Comparison of ENCODE assay signal across 8 mouse cellular contexts in genomic region chr8:77444166-77444870, GRCm38 (mm10).
DNase-seq lines count a peak whose midpoint lies in the region.

No protein-coding gene starts in this region.

- H3K4me3 ChIP-seq in heart, embryonic 10.5 days: no peak overlapping the region
- no peak overlapping the region for H3K4me3 ChIP-seq in forebrain, embryonic 10.5 days

- peaks cover 22% of the 10 kb centered on the region for H3K36me3 ChIP-seq in heart, embryonic 10.5 days
- H3K36me3 ChIP-seq in forebrain, embryonic 10.5 days (replicated peaks): peaks cover 7% of the 10 kb centered on the region

- H3K27me3 ChIP-seq in heart, embryonic 10.5 days (ENCODE audit: insufficient read depth, poor library complexity, severe bottlenecking): no peaks in the 10 kb centered on the region
- H3K27me3 ChIP-seq in forebrain, embryonic 10.5 days (ENCODE audit: poor library complexity, severe bottlenecking): no peaks in the 10 kb centered on the region

- H3K27ac ChIP-seq in heart, embryonic 10.5 days: peak overlapping the region; percentile 56; the same call in 1 of the 2 replicates
- no peak overlapping the region for H3K27ac ChIP-seq in forebrain, embryonic 10.5 days

- peaks cover 17% of the 10 kb centered on the region for H3K4me1 ChIP-seq in heart, embryonic 10.5 days
- H3K4me1 ChIP-seq in forebrain, embryonic 10.5 days: peaks cover 16% of the 10 kb centered on the region

- DNase-seq in left cerebral cortex, adult 18-20 months (ENCODE audit: low spot score in 2 of 2): peak; percentile 40 to 42
- DNase-seq in left cerebral cortex, adult 8-10 months (ENCODE audit: low spot score in 2 of 2): no peak
- peak; percentile 79 for DNase-seq in cerebellum, adult 11-12 months
- no peak for DNase-seq in heart, embryonic 10.5 days (ENCODE audit: low spot score)
- DNase-seq in lung, postnatal 25 days (ENCODE audit: low spot score): peak; percentile 77
- DNase-seq in thymus, postnatal 25 days: no peak
- DNase-seq in forebrain, embryonic 10.5 days (ENCODE audit: extremely low spot score, low spot score): no peak
- DNase-seq in yolk sac, embryonic 10.5 days (ENCODE audit: low spot score): no peak

- 72% methylated on average over 10 of the region's 10 CpGs for WGBS in heart, embryonic 10.5 days
- 89% methylated on average over 10 of the region's 10 CpGs for whole genome bisulfite sequencing in forebrain, embryonic 10.5 days

- H3K9me3 ChIP-seq in heart, embryonic 10.5 days: peaks cover 21% of the 10 kb centered on the region
- peaks cover 14% of the 10 kb centered on the region; the same call in 1 of the 2 replicates for H3K9me3 ChIP-seq in forebrain, embryonic 10.5 days

Comparison
In these comparisons a context has a peak if more than half of its experiments do, and no peak if none do; other contexts are left out.
1. DNase-seq: peak in left cerebral cortex, adult 18-20 months (2 of 2), cerebellum, adult 11-12 months (single experiment) and lung, postnatal 25 days (single experiment); none in left cerebral cortex, adult 8-10 months (0 of 2), heart, embryonic 10.5 days (single experiment), thymus, postnatal 25 days (single experiment), forebrain, embryonic 10.5 days (single experiment) and yolk sac, embryonic 10.5 days (single experiment).